Mouse (Mus musculus) ES-E14 (cell line): Measurements from ENCODE around the gene Sgip1. TPM values are rescaled to one million over a fixed set of nuclear protein-coding genes. Genes with fewer than 3 reads are reported as not detected.

Experiments
- DNase-seq: peaks from one replicate; pipeline ENCODE4 v3.0.0-alpha.2; 2013; ENCODE audit warnings: low read depth, low spot score
- H3K27ac ChIP-seq: 2 replicates; pipeline ENCODE4 v1.5.1; 2012; ENCODE audit warnings: low read depth, mild to moderate bottlenecking, low read length, moderate library complexity, mixed read lengths; ENCODE audit not compliant: poor library complexity, insufficient read depth, severe bottlenecking
- H3K36me3 ChIP-seq: 2 replicates; pipeline ENCODE4 v1.6.1; 2012; ENCODE audit warnings: mild to moderate bottlenecking, low read length, moderate library complexity, mixed read lengths; ENCODE audit not compliant: control insufficient read depth, poor library complexity, insufficient read depth, severe bottlenecking
- H3K4me1 ChIP-seq, 2 experiments: fragments of 150-350 bp in 1 of 2; sonication (generic) in 1 of 2; 2 replicates each; pipeline ENCODE4 v1.6.1; 2012; ENCODE audit warnings: low read length in 2 of 2, mild to moderate bottlenecking in 1 of 2, mixed read lengths in 1 of 2; ENCODE audit not compliant: control insufficient read depth in 2 of 2, insufficient read depth in 2 of 2, poor library complexity in 1 of 2
- H3K4me3 ChIP-seq, 2 experiments: fragments of 150-350 bp in 1 of 2; sonication (generic) in 1 of 2; 2 replicates each; pipeline ENCODE4 v1.5.1; 2012; ENCODE audit warnings: low read length in 2 of 2, low read depth in 1 of 2, mild to moderate bottlenecking in 1 of 2, mixed read lengths in 1 of 2; ENCODE audit not compliant: insufficient read depth in 1 of 2, poor library complexity in 1 of 2, severe bottlenecking in 1 of 2
- H3K9ac ChIP-seq: 2 replicates; pipeline ENCODE4 v1.6.1; 2012; ENCODE audit warnings: low read depth, mild to moderate bottlenecking, low read length, mixed read lengths; ENCODE audit not compliant: poor library complexity, insufficient read depth, severe bottlenecking
- H3K9me3 ChIP-seq: fragments of 150-350 bp; sonication (generic); 2 replicates; pipeline ENCODE4 v1.6.1; 2012; ENCODE audit warnings: low read depth, mild to moderate bottlenecking, low read length; ENCODE audit not compliant: control insufficient read depth, insufficient read depth
- CHD2 ChIP-seq: IDR thresholded peaks from 2 replicates; pipeline ENCODE4 v1.6.1; 2014; ENCODE audit warnings: mild to moderate bottlenecking, low read depth, low read length, inconsistent platforms
- HCFC1 ChIP-seq: IDR thresholded peaks from 2 replicates; pipeline ENCODE4 v1.6.1; 2012; ENCODE audit warnings: low read length, inconsistent platforms, borderline replicate concordance; ENCODE audit not compliant: insufficient read depth
- MAFK ChIP-seq: IDR thresholded peaks from 2 replicates; pipeline ENCODE4 v1.6.1; 2014; ENCODE audit warnings: mild to moderate bottlenecking, low read depth, low read length, inconsistent platforms; ENCODE audit not compliant: insufficient read depth
- ZC3H11A ChIP-seq: IDR thresholded peaks from 2 replicates; pipeline ENCODE4 v1.6.1; 2012; ENCODE audit warnings: low read depth, mild to moderate bottlenecking, inconsistent platforms, low read length, borderline replicate concordance
- ZNF384 ChIP-seq: IDR thresholded peaks from 2 replicates; pipeline ENCODE4 v1.6.1; 2012; ENCODE audit warnings: low read depth, low read length, inconsistent platforms
- in situ Hi-C, 2 experiments: fragments of 600-800 bp; cut with MboI; formaldehyde crosslinking; loops; one replicate each; pipeline ENCODE4 v1.15.1; 2025; ENCODE audit warnings: low sequenced_read_pairs in 2 of 2, inconsistent platforms in 1 of 2; ENCODE audit not compliant: unreplicated experiment in 2 of 2
- total RNA-seq: library from RNA; depleted of rRNA; stranded (reverse); fragments of 300-350 nt; gene quantifications from 2 replicates; pipeline ENCODE4 v1.2.3, GENCODE M21; 2012

Sgip1 gene
- total RNA-seq, 1 experiment = 0.62 TPM

DNA sequence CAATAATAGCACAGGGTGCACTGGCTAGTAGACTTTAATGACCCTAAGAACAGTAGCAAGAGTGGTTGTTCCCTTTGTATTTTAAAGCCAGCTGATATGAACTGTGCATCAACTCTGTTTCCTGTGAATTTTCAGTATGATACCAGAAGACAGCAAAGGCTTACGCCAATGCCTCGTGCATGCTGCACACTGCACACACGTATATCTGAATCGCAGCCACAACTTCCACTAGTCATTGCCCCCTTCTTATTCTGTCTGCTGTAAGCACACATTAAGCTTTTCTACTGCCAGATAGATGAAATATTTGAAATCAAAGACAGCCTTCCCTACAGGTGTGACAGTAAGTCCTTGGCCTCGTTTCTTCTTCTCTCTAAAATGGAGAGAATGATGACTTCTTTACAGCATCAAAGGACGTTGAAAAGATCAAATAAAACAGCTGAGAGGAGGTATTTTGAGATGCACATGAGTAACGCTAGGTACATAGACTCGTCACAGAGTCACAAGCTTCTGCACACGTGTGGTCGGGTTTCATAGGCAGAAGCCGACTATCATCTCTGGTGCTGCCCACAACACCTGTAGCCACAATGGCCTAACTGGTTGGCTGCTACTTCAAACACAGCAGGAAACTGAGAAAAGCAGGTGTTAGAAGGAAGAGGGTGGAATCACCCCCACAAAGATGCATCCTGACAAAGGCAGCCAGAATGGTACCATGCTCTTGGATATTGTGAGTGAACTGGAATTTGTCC lies 249.7 kb downstream of the Sgip1 start:
- Histone ChIP-seq H3K4me1 (no peaks in the 10 kb centered on the region), H3K4me3 (no peak overlapping the region), H3K9me3 (no peaks in the 10 kb centered on the region), H3K36me3 (no peaks in the 10 kb centered on the region), H3K9ac (no peak overlapping the region), H3K27ac (no peak overlapping the region)
- TF ChIP-seq MAFK (no peak), ZNF384 (no peak), HCFC1 (no peak), ZC3H11A (no peak), CHD2 (no peak)
- in situ Hi-C loops = no loop called here
- no peak for DNase-seq

DNA sequence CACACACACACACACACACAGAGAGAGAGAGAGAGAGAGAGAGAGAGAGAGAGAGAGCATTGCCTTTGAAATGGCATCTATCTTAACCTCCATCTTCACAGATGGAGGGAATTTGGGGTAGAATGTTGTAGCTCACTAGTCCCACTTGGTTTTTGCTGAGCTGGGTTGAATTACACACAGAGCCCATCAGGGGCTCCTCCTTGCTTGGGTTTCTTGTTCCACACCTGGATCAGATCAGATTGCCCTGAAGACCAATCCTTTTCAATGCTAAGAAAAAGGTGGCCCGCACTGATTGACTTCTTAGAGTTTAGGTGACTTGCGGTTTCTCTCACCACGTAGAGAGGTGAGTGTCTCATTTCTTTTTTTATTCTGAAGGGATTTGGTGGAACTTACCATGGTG lies 250.6 kb downstream of the Sgip1 start:
- DNase-seq = no peak
- H3K9me3 ChIP-seq = no peaks in the 10 kb centered on the region
- in situ Hi-C loops = no loop called here
- H3K9ac ChIP-seq = no peak overlapping the region
- H3K27ac ChIP-seq = no peak overlapping the region
- TF ChIP-seq ZC3H11A (no peak), MAFK (no peak)
- H3K36me3 ChIP-seq = no peaks in the 10 kb centered on the region
- no peaks in the 10 kb centered on the region for H3K4me1 ChIP-seq
- no peak overlapping the region for H3K4me3 ChIP-seq

DNA sequence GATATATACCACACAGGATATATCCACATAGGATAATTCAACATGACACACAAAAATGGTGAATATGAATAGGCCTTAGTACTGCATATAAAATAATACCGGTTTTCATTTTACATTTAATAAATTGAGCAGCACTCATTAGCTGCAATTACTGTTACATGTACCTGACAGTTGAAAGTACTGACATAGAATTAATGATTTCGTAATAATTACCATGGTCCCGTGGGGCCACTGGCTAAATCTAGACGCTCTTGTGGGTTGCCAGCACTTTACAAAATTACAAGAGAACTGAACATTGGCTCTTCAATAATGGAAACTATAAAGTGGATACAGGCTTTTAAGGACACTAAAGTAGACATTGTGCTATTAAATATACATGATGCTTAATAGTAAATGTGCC lies 263.6 kb downstream of the Sgip1 start:
- no peaks in the 10 kb centered on the region for H3K9me3 ChIP-seq
- no peak for DNase-seq
- H3K9ac ChIP-seq = no peak overlapping the region
- H3K36me3 ChIP-seq = no peaks in the 10 kb centered on the region
- H3K4me3 ChIP-seq = no peak overlapping the region
- no peak for TF ChIP-seq ZNF384
- TF ChIP-seq ZC3H11A = no peak
- no peak for TF ChIP-seq HCFC1
- no peak for TF ChIP-seq CHD2
- no peak for TF ChIP-seq MAFK
- in situ Hi-C loops = no loop called here
- H3K4me1 ChIP-seq = no peaks in the 10 kb centered on the region
- no peak overlapping the region for H3K27ac ChIP-seq

DNA sequence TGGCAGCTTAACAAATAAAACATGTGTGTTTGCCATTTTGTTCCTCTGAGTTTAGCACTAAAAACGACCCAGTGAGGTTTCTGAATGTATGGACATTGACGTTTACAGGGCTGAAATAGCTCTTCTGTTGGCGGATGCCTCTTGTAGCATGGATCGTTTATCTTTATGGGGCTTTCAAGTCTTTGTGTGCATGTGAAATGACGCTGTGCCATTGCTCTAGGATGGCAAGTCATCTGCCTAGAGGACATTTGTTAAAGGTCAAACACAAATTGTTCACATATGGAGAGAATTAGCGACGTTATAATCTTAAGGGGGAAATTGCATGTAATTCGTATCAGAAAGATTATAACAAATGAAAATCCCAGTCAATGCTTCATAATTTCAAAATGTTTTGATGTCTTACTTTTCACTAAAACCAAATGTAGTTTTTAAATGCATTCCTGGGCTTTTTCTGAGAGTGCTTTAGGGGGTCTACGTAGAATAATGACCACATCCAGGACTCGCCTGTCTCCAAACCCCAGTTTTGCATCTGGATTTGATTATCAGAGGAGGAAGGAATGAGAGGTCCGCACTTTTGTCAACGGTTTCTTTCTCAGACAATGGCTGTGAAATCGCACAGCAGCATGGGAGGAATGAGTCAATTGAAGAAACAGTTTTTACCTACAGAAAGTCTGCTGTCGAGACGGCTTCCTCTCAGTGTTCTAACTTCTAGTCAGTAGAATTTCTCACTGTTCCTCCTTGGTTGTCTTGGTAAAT lies 264.3 kb downstream of the Sgip1 start:
- Histone ChIP-seq H3K27ac (no peak overlapping the region), H3K9me3 (no peaks in the 10 kb centered on the region), H3K4me3 (no peak overlapping the region), H3K9ac (no peak overlapping the region), H3K4me1 (no peaks in the 10 kb centered on the region), H3K36me3 (no peaks in the 10 kb centered on the region)
- in situ Hi-C loops = no loop called here
- TF ChIP-seq MAFK (no peak), ZNF384 (no peak), HCFC1 (no peak), CHD2 (no peak), ZC3H11A (no peak)
- no peak for DNase-seq
